Mouse (Mus musculus) gastrocnemius, postnatal 4 days (tissue): ENCODE data around the gene Pde4a. TPM values are rescaled to one million over a fixed set of nuclear protein-coding genes. Genes with fewer than 3 reads are reported as not detected.

Experiments used
- DNase-seq, 2 experiments: peaks; one replicate each; pipeline ENCODE4 v3.0.0; 2021 to 2022; ENCODE audit warnings: low spot score in 2 of 2, mixed read lengths in 2 of 2
- long read RNA-seq, 2 experiments: library from polyadenylated mRNA; stranded (forward); transcript quantifications; one replicate each; pipeline ENCODE4 v2.0.0; 2021
- total RNA-seq, 2 experiments: library from RNA; stranded (reverse); gene quantifications; 2 replicates each; pipeline ENCODE4 v1.2.3; 2021

Pde4a gene
- total RNA-seq: 10 to 100 TPM; 11.6 to 13.8 TPM
- long read RNA-seq, experiment 1, partial matches to known transcripts: 0 of 8 reads
- long read RNA-seq, experiment 1, other reads (novel, unspliced or antisense): 6 of 8 reads
- long read RNA-seq, experiment 2, partial matches to known transcripts: 3 of 11 reads
- long read RNA-seq, experiment 2, other reads (novel, unspliced or antisense): 3 of 11 reads

DNA sequence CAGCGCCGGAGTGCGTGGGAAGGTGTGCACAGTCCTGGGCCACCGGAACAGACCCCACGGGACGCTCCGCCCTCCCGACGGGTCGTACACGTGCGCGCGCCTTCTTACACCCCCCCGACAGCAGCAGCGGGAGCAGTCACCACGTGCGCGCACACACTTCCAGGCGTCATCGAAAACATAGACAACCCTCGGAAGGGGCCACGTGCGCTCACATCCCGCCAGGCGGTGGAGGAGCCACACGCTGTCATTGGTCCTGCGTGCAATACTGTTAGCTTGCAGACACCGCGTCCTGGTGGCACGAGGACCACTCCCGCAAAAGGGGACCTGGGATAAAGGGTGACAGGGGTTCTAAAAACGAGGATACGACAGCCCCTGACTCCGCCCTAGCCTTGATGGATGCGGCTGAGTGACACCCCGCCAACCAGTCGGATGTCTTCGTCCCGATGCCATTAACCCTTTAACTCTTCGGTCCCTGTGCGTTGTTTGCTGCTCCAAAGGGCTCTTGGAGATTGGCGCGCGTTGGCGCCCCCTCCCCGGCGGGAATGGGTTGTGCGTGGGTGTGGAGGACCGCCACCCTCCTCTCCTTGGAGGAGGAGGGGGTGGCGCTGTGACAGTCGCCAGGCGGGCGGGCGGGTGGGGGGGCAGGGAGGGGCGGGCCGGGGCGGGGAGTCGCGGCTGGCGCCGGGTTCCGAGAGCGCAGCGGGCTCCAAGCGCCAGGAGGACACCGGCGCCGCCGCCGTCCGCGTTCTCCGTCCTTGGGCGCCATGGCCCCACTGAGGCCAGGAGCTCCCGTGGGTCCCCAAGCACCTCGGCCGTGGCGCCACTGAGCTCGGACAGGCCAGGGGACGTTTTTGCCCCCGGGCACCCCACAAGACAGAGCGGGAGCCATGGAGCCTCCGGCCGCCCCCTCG lies at the start of gene Pde4a:
Gene Pde4a (plus strand): TSS at position 674 of the 911 bp plus-strand sequence.
- DNase-seq: no peak

DNA sequence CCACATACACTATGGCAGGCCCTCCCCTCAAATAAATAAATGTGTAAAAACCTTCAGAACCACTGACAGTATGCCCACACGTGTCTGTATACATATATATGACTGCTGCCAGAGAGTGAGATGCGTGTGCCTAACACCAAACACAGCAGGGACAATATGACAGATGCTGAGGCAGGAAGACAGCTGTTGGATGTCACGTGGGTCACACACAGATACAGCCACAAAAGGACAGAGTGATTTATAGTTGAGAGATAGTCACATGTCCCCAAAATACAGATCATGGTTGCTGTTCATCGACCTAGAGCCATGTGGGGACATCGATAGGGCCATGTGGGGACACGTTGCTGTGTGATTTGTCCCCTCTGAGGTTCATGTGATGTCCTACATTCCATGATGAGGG lies 48.4 kb upstream of the Pde4a start:
- DNase-seq: no peak

DNA sequence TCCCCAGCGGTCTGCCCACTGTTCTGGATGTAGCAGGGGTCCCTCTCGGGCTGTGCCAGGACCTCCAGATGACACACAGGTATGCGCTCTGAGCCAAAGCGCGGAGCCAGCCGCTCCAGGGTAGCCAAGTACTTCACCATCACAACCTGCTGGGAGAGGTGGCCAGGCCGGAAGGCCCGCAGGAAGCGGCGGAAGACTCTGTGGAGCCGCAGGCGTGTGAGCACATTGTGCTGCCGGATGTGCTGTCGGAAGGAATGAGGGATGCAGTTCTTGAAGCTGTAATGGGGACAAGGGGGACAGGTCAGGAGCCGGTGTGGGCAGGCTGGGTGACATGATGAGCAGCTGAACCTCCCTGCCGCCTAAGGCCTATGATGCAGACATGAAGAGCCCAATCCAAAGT lies 44.0 kb upstream of the Pde4a start:
- no peak for DNase-seq

GRCm38 (mm10) chr9:21124837-21125236 lies 40.7 kb upstream of the Pde4a start:
- no peak for DNase-seq

GRCm38 (mm10) chr9:21125502-21126258 lies 39.8 kb upstream of the Pde4a start:
- DNase-seq: no peak

GRCm38 (mm10) chr9:21126259-21126627 lies 39.3 kb upstream of the Pde4a start:
- DNase-seq: no peak

GRCm38 (mm10) chr9:21131059-21131956 lies 34.2 kb upstream of the Pde4a start, which contains the start of gene Tyk2:
TSS of gene Tyk2 (minus strand) at chr9:21131243.
- DNase-seq: peak; percentile 71 to 88

DNA sequence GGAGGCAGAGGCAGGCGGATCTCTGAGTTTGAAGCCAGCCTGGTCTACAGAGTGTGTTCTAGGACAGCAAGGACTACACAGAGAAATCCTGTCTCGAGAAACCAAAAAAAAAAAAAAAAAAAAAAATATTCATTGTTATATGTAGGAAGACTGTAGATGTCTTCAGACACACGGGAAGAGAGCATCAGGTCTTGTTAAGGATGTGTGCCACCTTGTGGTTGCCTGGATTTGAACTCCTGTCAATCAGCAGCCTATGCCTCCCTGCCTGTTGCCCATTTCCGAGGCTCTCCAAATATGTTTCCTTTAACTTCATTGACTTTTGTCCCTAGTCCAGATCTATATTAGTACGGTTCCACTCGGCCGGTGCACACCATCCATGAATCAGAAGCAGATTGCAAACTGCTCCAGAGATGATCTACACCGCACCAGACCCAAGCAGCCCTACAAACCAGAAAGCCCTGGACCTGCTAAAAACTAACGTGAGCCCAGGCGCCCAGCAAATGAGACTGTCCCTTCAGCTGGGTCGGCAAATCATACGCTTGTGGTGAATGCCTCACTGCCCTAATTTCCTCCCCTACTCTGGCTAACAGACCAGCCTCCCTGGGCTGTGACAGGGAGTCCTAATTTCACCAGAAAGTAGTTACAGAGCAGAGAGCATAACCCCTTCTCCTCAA lies 33.3 kb upstream of the Pde4a start:
- no peak for DNase-seq

GRCm38 (mm10) chr9:21133064-21133707 lies 32.3 kb upstream of the Pde4a start:
- no peak for DNase-seq

DNA sequence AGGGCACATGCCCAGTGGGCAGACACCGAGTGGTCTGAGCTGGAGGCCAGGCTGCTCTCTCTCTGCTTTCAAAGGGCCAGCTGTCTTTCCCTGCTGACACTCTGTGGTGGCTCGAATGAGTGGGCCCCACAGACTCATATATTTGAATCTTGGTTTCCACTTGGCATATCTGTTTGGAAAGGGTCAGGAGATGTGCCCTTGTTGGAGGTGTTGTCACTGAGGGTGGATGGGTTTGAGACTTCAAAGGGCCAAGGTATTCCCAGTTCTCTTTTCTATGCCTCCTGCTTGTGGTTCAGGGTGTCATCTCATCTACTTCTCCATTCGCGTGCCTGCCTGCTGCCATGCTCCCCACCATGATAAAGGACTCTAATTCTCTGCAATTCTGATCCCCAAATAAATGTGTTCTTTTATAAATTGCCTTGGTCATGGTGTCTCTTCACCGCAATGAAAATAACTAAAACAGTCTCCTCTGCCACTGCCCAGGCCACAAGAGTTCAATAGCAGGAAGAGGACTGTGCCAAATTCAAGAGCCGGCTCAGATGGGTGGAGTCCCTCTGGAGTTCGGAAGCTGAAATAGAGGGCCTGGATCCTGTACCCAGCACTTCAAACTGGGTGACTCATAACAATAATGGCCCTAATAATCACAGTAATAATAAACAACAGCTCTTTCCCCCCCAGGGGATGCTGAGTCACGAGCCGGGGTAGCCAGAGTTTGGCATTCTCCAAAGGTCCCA lies 30.8 kb upstream of the Pde4a start:
- DNase-seq: no peak

- no peak for DNase-seq
These were observed 30.1 kb upstream of the Pde4a start for GRCm38 (mm10) chr9:21135329-21135890.

DNA sequence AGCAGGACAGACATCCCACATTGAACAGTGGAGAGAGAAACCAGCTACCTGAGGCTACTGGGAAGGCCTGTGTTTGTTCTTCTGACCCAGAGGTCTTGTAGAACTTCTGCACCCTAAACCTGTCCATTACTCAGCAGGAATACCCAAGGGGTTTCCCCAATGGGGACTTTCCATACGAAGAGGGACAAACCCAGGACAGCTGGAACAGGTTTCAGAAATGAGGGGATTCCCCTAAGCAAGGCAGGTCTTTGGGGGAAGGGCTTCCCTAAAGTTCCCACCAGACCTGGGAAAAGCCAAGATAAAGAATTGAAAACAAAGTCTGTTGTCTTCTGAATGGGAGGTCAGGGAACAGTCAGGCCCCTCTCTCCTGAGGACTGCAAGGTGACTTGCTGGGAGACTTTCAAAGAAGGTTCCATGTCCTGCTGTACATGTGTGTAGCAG lies 29.6 kb upstream of the Pde4a start:
- DNase-seq: no peak

- DNase-seq: no peak
These were observed 29.1 kb upstream of the Pde4a start for GRCm38 (mm10) chr9:21136401-21136800.

DNA sequence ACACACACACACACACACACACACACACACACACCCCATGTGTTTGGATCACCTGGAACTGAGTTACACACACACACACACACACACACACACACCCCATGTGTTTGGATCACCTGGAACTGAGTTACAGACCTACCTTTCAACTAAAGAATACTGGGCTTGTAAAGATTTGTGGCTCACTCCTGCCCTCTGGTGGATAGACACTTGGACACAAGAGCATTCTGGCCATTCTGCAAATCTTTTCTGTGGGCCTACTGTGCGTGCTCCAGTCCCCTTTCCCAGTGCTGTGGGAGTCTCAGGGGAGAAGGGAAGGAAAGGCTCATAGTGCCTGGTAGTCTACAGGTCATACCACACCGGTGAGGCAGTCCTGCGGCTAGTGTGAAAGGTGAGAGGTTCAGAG lies 28.3 kb upstream of the Pde4a start:
- no peak for DNase-seq

DNA sequence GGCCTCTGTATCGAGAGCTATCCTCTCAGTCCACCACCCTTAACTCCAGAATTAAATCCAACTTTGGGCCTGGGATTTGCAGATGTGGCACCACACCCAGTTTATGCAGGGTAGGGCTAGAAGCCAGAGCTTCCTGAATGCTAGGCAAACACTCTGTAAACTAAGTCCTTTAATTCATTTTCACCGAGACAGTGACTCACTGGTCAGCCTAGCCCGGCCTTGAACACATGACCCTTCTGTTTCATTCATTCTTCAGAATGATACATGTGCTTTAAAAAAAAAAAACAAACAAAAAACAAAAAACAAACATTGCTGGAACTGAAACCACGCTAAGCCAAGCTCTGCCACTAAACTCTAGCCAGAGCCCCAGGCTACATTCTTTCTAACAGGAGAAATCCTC lies 27.1 kb upstream of the Pde4a start:
- no peak for DNase-seq

GRCm38 (mm10) chr9:21141922-21142321 lies 23.6 kb upstream of the Pde4a start:
- DNase-seq: no peak

GRCm38 (mm10) chr9:21144361-21144760 lies 21.2 kb upstream of the Pde4a start:
- no peak for DNase-seq

GRCm38 (mm10) chr9:21145431-21145830 lies 20.1 kb upstream of the Pde4a start:
- DNase-seq: no peak

DNA sequence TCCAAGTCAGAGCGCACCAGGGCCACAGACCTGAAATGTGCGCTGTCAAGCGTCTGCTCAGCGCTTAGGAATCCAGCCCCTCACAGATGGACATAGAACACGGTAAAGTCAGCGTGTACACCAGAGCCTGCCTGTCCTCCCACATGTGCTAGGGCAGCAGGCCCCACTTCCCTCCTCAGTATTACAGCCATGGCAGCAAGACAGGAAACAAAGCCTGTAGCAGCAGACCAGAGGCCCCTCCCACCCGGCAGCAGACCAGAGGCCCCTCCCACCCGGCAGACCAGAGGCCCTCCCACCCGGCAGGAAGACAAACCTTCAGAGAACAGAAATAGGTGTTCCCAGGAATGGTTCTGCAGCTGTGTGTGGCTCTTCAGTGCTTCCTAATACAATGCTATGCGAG lies 18.8 kb upstream of the Pde4a start:
- DNase-seq: no peak
